Mouse (Mus musculus): Measurements from ENCODE around the gene Mfsd4b3. TPM values are rescaled to one million over a fixed set of nuclear protein-coding genes. Genes with fewer than 3 reads are reported as not detected.
"Not testable (repeated sequence)": the region's sequence is repeated elsewhere in the genome, so short reads cannot be mapped to it uniquely, and the experiment has no call there.

The Mfsd4b3 gene
- total RNA-seq (2014; rRNA removed): 21.8 and 25.0 TPM in 2 replicates
- polyA plus RNA-seq (2012; rRNA removed): 14.2 and 17.2 TPM in 2 replicates

GRCm38 (mm10) chr10:39959761-39960440 is at the start of gene Mfsd4b3:
Gene Mfsd4b3, minus strand, starts transcription at chr10:39960153.
- H3K9ac ChIP-seq (ENCODE audit: low read depth, low read length): peak within 1 kb of the TSS; percentile 88
- H3K27me3 ChIP-seq (ENCODE audit: control insufficient read depth, insufficient read depth, low read length): no peaks in the 10 kb centered on the region
- TF ChIP-seq CTCF (IDR thresholded peaks at IDR 0.05; ENCODE audit: low read depth, low read length): peak; percentile 85
- peak; percentile 40; the same call in 1 of the 2 replicates for TF ChIP-seq POLR2A (IDR thresholded peaks at IDR 0.05; ENCODE audit: extremely low read depth, insufficient read depth, low read length)
- peak; percentile 100 for DNase-seq (ENCODE audit: extremely low read depth, low read depth, low spot score)
- no peaks in the 10 kb centered on the region for H3K79me2 ChIP-seq (ENCODE audit: control insufficient read depth, insufficient read depth, low read length)
- H3K4me1 ChIP-seq (ENCODE audit: control insufficient read depth, insufficient read depth, low read length): peaks cover 21% of the 10 kb centered on the region
- H3K36me3 ChIP-seq (ENCODE audit: control insufficient read depth, insufficient read depth, low read length): no peaks in the 10 kb centered on the region
- WGBS: under 1% methylated on average over 38 of the region's 38 CpGs
- H3K4me3 ChIP-seq (ENCODE audit: insufficient read depth, low read depth, low read length): peak within 1 kb of the TSS; percentile 91
- H3K27ac ChIP-seq (replicated peaks; ENCODE audit: insufficient read depth, low read depth, low read length): peak within 1 kb of the TSS; percentile 86

DNA sequence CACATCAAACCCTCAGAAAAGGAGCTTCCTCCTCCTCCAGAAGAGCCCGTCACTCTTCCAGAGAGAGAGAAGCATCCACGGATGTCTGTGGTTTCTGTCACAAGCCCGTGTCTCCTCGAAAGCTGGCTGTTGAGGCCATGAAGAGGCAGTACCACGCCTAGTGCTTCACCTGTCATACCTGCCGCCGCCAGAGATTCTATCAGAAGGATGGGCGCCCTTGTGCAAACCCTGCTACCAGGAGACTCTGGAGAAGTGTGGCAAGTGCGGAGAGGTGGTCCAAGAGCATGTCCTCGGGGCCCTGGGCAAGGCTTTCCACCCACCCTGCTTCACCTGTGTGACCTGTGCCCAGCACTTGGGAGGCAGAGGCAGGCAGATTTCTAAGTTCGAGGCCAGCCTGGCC is 49.6 kb upstream of the Mfsd4b3 start:
- H3K27ac ChIP-seq (replicated peaks; ENCODE audit: insufficient read depth, low read depth, low read length): no peak overlapping the region
- peaks cover 7% of the 10 kb centered on the region; the same call in 1 of the 2 replicates for H3K79me2 ChIP-seq (ENCODE audit: control insufficient read depth, insufficient read depth, low read length)
- no peak for TF ChIP-seq POLR2A (IDR thresholded peaks at IDR 0.05; ENCODE audit: extremely low read depth, insufficient read depth, low read length)
- TF ChIP-seq CTCF (IDR thresholded peaks at IDR 0.05; ENCODE audit: low read depth, low read length): no peak
- no peaks in the 10 kb centered on the region for H3K27me3 ChIP-seq (ENCODE audit: control insufficient read depth, insufficient read depth, low read length)
- peaks cover 3% of the 10 kb centered on the region; the same call in 1 of the 2 replicates for H3K4me1 ChIP-seq (ENCODE audit: control insufficient read depth, insufficient read depth, low read length)
- WGBS: 84% methylated on average over 11 of the region's 11 CpGs
- H3K9ac ChIP-seq (ENCODE audit: low read depth, low read length): no peak overlapping the region
- no peaks in the 10 kb centered on the region; the same call in 1 of the 2 replicates for H3K36me3 ChIP-seq (ENCODE audit: control insufficient read depth, insufficient read depth, low read length)
- no peak for DNase-seq (ENCODE audit: extremely low read depth, low read depth, low spot score)
- no peak overlapping the region for H3K4me3 ChIP-seq (ENCODE audit: insufficient read depth, low read depth, low read length)

DNA sequence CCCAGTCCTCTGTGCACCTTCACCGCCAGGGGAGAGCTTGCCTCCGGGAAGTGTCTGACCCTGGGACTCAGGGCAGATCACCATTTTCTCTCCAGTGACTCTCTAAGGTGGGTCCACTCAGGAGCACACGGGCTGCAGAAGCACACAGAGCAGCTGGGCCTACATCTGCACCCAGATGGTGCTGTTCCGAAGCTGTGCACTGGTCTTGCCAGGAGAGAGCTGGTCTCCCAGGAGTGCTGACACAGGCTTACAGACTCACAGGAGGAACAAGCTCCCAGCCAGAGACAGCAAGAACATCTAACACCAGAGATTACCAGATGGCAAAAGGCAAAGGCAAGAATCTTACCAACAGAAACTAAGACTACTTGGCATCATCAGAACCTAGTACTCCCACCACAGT is 48.9 kb upstream of the Mfsd4b3 start:
- 72% methylated on average over 4 of the region's 4 CpGs for WGBS
- not testable (repeated sequence) for H3K79me2 ChIP-seq (ENCODE audit: control insufficient read depth, insufficient read depth, low read length); H3K4me3 ChIP-seq (ENCODE audit: insufficient read depth, low read depth, low read length); H3K27ac ChIP-seq (replicated peaks; ENCODE audit: insufficient read depth, low read depth, low read length); H3K27me3 ChIP-seq (ENCODE audit: control insufficient read depth, insufficient read depth, low read length); H3K4me1 ChIP-seq (ENCODE audit: control insufficient read depth, insufficient read depth, low read length); DNase-seq (ENCODE audit: extremely low read depth, low read depth, low spot score); H3K36me3 ChIP-seq (ENCODE audit: control insufficient read depth, insufficient read depth, low read length); H3K9ac ChIP-seq (ENCODE audit: low read depth, low read length)

DNA sequence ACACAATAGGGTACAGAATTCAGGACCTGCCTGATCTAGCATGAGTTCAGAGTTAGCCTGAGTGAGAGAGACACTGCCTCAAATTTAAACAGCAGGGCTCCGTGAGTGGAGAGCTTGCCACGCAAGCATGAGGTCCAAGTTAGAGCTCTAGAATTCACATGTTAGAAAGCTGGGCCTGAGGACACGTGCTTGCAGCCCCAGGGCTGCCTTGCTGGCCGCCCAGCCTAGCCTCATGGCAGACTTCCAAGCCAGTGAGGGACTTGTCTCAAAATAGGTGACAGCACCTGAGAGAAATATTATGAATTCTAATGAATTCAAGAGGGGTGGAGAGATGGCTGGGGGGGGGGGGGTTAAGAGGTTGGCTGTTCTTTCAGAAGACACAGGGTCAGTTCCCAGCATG is 48.0 kb upstream of the Mfsd4b3 start:
- Histone ChIP-seq H3K4me1 (ENCODE audit: control insufficient read depth, insufficient read depth, low read length) (peaks cover 3% of the 10 kb centered on the region; the same call in 1 of the 2 replicates), H3K4me3 (ENCODE audit: insufficient read depth, low read depth, low read length) (no peak overlapping the region), H3K79me2 (ENCODE audit: control insufficient read depth, insufficient read depth, low read length) (peaks cover 7% of the 10 kb centered on the region; the same call in 1 of the 2 replicates), H3K27ac (replicated peaks; ENCODE audit: insufficient read depth, low read depth, low read length) (peak overlapping the region; percentile 41), H3K36me3 (ENCODE audit: control insufficient read depth, insufficient read depth, low read length) (peaks cover 7% of the 10 kb centered on the region; the same call in 1 of the 2 replicates), H3K27me3 (ENCODE audit: control insufficient read depth, insufficient read depth, low read length) (no peaks in the 10 kb centered on the region), H3K9ac (ENCODE audit: low read depth, low read length) (no peak overlapping the region)
- peak; percentile 46 for DNase-seq (ENCODE audit: extremely low read depth, low read depth, low spot score)
- 44% methylated on average over 4 of the region's 4 CpGs for WGBS
- TF ChIP-seq POLR2A (IDR thresholded peaks at IDR 0.05; ENCODE audit: extremely low read depth, insufficient read depth, low read length) (no peak), CTCF (IDR thresholded peaks at IDR 0.05; ENCODE audit: low read depth, low read length) (no peak)

DNA sequence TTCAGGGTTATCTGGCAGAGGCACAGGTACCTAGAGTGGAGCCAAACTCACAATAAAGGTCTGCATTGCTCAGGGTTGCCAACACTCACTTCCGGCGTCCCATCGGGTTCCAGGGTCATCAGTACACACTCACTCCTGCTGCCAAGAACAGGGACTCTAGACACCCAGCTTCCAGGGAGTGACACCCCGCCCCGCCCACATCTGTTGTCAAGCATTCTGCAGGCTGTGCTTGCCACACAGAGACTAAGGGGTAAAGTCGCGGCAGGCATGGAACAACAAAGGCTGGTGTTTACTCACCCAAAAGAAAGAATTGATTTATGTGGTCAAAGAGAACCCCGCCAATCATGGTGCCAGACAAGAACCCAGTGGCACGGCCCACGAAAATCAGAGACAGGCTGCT is 47.0 kb upstream of the Mfsd4b3 start:
- 23% methylated on average over 10 of the region's 10 CpGs for WGBS
- H3K4me3 ChIP-seq (ENCODE audit: insufficient read depth, low read depth, low read length): no peak overlapping the region
- TF ChIP-seq POLR2A (IDR thresholded peaks at IDR 0.05; ENCODE audit: extremely low read depth, insufficient read depth, low read length) (no peak), CTCF (IDR thresholded peaks at IDR 0.05; ENCODE audit: low read depth, low read length) (no peak)
- no peak overlapping the region for H3K9ac ChIP-seq (ENCODE audit: low read depth, low read length)
- peaks cover 3% of the 10 kb centered on the region; the same call in 1 of the 2 replicates for H3K4me1 ChIP-seq (ENCODE audit: control insufficient read depth, insufficient read depth, low read length)
- H3K36me3 ChIP-seq (ENCODE audit: control insufficient read depth, insufficient read depth, low read length): peaks cover 11% of the 10 kb centered on the region; the same call in 1 of the 2 replicates
- peaks cover 7% of the 10 kb centered on the region; the same call in 1 of the 2 replicates for H3K79me2 ChIP-seq (ENCODE audit: control insufficient read depth, insufficient read depth, low read length)
- peak; percentile 94 for DNase-seq (ENCODE audit: extremely low read depth, low read depth, low spot score)
- H3K27ac ChIP-seq (replicated peaks; ENCODE audit: insufficient read depth, low read depth, low read length): 0 out of 2 replicates have a peak overlapping the region, but pooled peaks have one; percentile 4
- H3K27me3 ChIP-seq (ENCODE audit: control insufficient read depth, insufficient read depth, low read length): no peaks in the 10 kb centered on the region

- H3K79me2 ChIP-seq (ENCODE audit: control insufficient read depth, insufficient read depth, low read length): no peaks in the 10 kb centered on the region
- TF ChIP-seq POLR2A (IDR thresholded peaks at IDR 0.05; ENCODE audit: extremely low read depth, insufficient read depth, low read length): no peak
- no peak for TF ChIP-seq CTCF (IDR thresholded peaks at IDR 0.05; ENCODE audit: low read depth, low read length)
- H3K27ac ChIP-seq (replicated peaks; ENCODE audit: insufficient read depth, low read depth, low read length): no peak overlapping the region
- no peaks in the 10 kb centered on the region for H3K4me1 ChIP-seq (ENCODE audit: control insufficient read depth, insufficient read depth, low read length)
- no peak overlapping the region for H3K4me3 ChIP-seq (ENCODE audit: insufficient read depth, low read depth, low read length)
- peaks cover 11% of the 10 kb centered on the region for H3K36me3 ChIP-seq (ENCODE audit: control insufficient read depth, insufficient read depth, low read length)
- H3K9ac ChIP-seq (ENCODE audit: low read depth, low read length): no peak overlapping the region
- no peaks in the 10 kb centered on the region for H3K27me3 ChIP-seq (ENCODE audit: control insufficient read depth, insufficient read depth, low read length)
- no peak for DNase-seq (ENCODE audit: extremely low read depth, low read depth, low spot score)
- WGBS: 93% methylated on average over 2 of the region's 2 CpGs
Measured at GRCm38 (mm10) chr10:40000746-40001145, 40.8 kb upstream of the Mfsd4b3 start.

Measured in liver, adult 2 months (tissue).